Mouse (Mus musculus) spleen, adult 2 months (tissue): ENCODE results near the gene Ets1.

Experiments
- CTCF ChIP-seq: fragments of 200-500 bp; IDR thresholded peaks from 2 replicates; pipeline ENCODE4 v1.5.1; 2011; ENCODE audit warnings: mild to moderate bottlenecking, inconsistent platforms; ENCODE audit not compliant: insufficient read depth, insufficient read length, insufficient replicate concordance; ENCODE audit errors: extremely low read depth
- POLR2A ChIP-seq: fragments of 200-500 bp; IDR thresholded peaks from 2 replicates; pipeline ENCODE4 v1.6.1; 2011; ENCODE audit warnings: low read depth, low read length, inconsistent platforms

DNA sequence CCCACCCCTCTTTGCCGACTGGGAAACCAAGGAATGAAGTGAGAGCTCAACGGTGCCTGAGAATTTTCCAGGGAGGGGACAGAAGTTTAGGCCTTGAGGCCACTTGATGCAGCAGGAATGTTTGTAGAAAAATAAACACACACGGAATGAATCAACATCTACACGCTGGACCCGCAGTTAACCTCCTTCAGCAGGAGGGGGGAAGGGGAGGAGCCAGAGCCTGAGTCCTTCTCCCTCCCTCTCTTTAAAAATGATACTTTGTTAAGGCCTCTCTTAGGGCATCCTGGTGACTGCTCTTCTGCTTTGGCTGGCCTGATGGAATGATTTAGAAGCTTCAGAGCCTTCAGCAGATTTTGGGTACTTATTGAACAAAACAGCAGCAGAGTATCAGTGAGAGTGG, 73.3 kb downstream of the Ets1 start:
- TF ChIP-seq CTCF, result no peak
- TF ChIP-seq POLR2A, result no peak
